Mouse (Mus musculus) layer of hippocampus, adult 9-10 months (tissue): ENCODE measurements around the gene Mms22l.
"Not testable (repeated sequence)": the region's sequence is repeated elsewhere in the genome, so short reads cannot be mapped to it uniquely, and the experiment has no call there.

Experiments
- DNase-seq: peaks from one replicate; pipeline ENCODE4 v3.0.0; 2022; ENCODE audit warnings: low spot score

Gene Mms22l

DNA sequence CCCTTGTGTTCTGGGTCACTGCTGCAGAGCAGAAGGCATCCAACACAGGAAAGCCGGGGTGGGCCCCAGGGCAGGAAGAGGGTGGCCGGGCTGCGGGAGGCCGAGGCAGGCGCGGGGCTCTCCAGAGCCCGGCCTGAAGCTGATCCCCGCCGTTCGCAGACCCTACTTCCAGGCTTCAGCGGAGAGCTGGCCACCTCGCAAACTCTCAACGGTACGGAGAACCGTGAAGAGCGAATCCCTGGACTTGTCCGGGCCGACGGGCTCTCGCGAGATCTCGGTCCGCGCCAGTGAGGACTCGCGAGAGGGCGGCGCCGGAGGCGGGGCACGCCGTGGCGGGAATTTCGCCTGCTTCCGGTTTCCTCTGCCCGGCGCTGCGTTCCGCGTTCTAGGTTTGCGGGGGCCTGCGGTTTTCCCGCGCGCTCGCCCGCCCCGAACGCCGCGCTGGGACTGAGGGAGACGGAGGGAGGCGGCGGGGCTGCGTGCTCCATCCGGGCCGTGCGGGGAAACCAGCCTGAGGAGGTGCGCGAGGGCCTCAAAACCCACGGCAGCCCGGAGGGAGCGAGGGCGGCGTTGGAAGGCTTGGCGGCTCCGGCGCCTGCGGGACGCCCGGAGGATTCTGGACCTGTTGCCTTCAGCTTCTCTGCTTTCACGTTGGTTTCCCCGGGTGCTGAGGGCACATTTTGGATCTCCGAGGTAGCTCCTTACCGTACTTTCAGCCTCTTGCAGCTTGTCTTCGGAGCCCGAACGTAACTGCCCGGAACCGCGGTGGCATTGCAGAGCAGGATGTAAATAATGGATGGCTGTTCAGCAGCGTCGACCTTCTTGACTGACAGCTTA, at the start of gene Mms22l:
TSS of gene Mms22l (plus strand) at position 336 of the 837 bp plus-strand sequence.
- DNase-seq, result peak; percentile 57

DNA sequence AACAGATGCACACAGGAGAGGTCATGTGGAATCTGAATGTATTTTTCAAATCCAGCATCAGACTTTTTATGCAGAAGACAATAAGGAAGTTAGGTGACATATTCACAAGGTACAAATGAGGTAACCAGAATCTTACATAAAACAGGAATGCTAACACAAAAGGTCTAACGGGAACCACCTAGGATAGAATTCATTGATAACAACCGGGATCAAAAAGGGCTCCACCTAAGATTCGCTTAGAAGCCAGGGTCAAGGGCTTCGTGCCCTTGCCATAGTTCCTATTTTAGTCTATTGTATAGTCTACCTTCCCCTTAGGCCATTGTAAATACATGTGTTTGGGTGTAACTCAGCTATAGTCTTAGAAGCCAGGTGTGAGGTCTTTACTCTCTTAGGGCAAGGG, 12.2 kb upstream of the Mms22l start:
- DNase-seq, result not testable (repeated sequence)

DNA sequence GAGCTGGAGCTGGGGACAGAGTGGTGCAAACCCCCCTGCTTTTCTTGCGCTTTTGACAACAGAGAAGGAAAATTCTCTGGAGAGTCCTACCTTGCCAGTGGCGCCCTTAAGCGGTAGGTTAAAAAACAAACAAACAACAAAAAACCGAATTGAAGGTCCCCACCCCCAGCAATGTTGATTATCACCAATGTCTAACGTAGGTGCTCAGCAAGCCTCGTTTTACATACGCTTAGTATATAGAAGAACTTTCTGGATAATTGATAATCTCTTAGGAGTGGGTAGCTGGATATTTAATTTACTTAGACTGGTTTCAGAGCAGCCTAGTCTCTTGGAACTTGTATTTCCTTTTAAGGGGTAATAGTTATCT, 685 bp downstream of the Mms22l start:
- no peak for DNase-seq

DNA sequence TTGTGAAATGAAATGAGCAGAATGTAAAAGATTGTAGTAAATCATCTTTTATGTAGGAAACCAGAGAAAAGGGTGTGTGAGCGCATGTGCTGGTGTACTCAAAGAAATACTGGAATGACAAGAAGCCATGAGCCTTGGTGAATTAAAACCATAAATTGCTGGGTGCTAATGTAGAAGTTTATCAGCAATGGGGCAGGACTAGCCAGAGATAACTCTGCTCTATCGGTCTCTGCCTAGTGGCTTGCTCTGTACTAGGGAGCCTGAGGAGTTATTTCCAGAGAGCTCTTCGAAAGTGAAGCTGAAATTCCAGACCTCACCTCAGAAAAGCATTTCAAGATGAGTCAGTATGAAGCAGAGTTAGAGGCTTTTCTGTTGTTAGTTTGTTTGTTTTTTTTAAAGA, 12.9 kb downstream of the Mms22l start:
- no peak for DNase-seq

DNA sequence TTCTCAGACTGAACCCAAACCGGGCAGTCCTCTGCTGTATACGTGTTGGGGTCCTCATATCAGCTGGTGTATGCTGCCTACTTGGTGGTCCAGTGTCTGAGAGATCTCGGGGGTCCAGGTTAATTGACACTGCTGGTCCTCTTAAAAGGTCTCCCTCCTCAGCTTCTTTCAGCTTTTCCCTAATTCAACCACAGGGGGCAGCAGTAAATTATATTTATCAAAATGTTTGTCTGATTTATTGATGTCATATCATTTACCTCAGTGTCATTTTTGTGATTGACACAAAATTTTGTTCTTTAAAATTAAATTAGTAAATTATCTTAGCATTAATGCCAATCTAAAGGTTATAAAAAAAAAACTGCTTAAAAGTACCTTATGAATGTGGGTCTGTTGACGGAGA, 40.7 kb downstream of the Mms22l start:
- no peak for DNase-seq

DNA sequence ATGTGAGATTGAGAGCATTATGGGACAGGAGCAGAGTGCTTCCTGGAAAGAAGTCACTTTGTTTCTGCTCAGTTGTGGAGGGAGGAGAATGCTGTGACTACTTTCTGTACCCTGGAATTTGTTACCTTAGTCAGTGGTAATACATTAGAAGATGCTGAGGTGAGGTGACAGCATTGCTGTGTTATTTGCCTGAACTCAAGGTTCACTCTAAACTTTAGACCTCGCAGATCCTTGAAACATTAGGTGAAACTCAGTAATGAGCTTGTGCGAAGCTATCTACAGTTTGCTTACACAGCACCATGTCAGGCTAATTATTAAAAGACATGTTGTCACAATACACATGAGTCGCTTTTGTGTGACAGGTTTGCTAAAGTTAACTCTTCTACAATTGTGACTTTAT, 47.2 kb downstream of the Mms22l start:
- no peak for DNase-seq

DNA sequence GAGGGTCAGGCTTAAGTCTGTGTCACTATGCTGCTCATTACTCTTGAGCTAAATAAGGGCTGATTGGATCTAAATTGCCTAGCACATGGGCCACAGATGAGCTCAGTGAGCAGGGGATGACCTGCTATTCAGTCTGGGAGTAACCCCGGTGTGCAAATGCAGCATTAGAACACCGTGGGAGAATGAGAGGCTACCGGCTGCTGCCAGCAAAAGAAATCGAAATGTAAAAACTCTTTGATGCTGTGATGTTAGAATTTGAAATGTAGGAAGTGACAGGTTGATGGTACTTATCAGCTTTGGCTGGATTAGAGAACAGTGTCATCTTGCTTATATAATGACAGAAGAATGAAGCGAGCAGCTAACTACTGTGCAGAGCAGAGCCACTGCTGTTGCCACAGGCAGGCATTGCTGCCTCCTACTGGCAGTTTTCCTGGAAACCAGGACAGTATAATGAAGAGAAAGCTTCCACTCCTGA, 48.5 kb downstream of the Mms22l start:
- peak; percentile 45 for DNase-seq

DNA sequence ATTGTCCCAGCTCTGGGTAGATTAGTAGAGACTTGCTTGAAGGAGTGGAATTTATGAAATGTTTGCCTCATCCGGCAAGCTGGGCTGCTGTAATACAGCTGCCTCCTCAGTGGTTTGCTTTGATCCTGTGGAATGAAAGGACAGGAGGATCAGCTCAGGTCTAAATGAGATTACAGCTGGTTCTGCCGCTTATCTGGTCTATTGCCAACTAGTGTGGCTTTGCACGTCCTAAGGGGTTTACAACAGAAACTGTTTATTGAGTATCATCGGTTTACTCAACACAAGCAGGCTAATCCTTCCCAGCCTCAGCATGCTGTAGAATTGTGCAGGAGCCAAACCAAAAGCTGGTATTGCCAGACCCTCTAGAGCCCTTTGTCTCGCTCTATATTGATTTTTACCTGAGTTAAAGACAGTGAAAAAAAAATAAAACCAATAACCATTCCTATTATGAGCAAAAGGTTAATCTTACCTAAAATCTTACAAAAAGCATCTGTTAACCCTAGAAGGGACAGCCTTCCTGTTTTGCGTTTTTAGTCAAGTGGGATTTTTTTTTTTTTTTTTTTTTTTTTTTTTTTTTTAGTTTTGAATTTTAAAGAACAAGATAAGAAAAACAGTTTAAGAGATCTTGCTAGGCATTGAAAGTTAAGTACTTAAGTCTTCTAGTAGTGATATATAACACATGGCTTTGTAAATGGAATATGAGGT, 60.0 kb downstream of the Mms22l start:
- no peak for DNase-seq

GRCm38 (mm10) chr4:24557149-24557548, 60.9 kb downstream of the Mms22l start:
- no peak for DNase-seq

- no peak for DNase-seq
Observed at GRCm38 (mm10) chr4:24568026-24568425, 71.8 kb downstream of the Mms22l start.

GRCm38 (mm10) chr4:24568989-24569556, 72.8 kb downstream of the Mms22l start:
- no peak for DNase-seq

DNA sequence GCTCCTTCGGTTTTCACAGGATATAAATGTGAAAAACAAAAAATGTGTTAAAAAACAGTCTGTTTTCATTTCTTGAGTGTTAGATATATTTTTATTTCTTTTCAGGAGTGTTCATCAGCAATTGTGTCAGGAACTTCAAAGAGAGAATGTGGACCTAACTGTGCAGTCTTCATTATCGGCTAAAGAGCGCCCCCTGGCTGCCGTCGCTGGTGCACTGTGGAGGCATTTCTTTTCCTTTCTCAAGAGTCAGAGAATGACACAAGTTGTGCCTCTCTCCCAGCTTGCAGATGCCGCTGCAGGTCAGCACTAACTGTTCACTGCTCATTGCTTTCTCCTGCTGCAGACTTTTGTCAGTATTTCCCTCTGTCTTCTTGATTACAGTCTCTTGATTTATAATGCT, 78.0 kb downstream of the Mms22l start:
- peak; percentile 87 for DNase-seq

DNA sequence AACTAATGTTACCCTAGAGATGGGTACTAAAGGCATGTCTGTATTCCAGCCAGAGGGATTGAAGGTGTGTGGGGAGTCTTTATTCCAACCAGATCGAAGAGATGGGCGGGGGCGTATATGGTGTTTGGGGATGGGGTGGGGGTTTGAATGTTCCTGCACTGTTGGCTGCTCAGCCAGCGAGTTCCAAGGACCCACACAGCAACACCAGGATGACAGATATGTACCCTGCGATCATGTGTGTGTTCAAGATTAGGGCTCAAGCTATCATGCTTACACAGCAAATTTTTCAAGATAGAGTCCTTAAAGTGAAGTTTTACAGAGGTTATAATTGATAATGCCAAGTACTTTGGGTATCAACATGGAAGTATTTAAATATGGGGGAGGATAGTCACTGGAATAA, 81.3 kb downstream of the Mms22l start:
- DNase-seq, result no peak

DNA sequence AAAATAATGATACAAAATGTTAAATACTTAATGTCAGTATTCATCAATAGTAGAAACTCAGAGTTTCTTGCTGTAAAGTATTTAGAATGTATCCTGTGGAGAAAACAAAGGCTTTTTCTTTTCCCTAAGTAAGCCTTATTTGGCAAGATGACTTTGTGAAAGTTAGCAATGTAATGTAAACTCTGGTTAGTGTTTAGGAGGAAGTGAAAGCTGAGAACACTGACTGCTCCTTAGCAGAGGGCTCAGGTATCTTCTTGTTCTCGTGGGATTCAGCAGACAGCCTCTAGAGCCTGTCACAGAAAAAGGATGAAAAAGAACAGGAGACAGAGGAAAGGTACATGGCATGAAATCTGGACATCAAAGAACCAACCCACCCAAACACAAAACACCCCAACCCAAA, 86.0 kb downstream of the Mms22l start:
- DNase-seq, result no peak

DNA sequence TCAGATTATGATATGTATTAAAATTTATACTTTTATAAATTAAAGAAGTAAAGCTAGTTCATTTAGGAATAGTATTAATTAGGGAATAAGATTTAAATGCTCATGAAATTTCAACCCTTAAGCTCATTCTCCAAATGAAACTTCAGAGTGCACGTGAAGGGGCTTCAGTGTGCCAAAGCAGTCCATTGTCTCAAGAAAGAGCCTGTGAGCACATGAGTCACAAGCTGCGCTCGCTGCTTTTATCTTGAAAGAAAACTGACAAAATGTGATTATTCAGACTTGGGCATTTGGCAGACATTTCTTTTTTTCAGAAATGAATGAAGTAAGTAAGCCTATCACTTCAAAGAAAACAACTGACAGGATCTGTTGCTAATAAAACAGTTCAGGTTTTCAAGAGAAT, 87.7 kb downstream of the Mms22l start:
- no peak for DNase-seq

- no peak for DNase-seq
Observed at GRCm38 (mm10) chr4:24594824-24595223, 98.6 kb downstream of the Mms22l start.

DNA sequence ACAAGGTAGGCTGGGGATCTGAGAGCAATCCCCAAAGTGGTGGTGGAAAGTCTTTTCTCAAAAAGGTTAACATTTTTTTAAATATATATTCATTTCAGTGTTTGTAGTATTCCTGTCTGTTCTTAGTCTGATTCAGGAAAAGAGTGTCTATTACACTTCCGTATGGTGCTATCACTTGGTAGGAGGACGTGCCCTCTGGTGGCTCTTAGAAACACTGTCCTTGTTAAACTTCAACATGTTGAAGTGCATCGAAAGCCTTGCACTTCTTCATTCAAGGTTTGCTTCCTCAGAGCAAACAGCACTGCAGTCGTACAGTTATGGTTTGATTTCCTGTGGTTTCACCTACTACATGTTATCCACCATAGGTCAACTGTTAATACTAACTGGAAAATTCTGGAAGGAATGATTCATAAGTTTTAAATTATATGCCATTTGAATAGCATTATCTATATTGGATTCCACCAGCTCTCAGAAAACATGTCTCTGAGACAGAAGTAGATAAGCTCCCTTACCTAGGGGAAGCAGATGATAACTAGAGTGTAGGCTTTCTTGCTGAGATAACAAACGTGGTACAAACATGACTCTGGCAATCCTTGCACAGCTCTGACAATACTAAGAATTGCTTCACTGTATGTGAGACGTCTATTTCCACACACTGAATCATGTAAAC, 100.8 kb downstream of the Mms22l start:
- DNase-seq, result no peak

DNA sequence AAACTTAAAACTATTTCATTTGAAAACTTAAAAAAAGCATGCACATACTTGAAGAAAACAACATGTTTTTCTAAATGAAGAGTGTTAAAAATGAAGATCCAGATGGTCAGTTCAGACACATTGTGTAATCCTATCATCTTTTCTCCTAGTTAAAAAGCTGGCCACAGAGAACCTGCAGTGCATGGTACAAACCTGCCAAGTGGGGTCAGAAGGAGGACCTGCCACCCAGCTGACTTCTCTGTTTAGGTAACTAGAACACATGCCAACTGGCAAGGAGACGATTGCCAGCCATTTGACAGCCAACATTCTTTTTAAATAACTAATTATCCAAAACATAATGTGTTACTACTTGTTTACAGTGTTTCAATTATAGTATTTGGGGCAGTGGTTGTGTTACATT, 102.4 kb downstream of the Mms22l start:
- no peak for DNase-seq

DNA sequence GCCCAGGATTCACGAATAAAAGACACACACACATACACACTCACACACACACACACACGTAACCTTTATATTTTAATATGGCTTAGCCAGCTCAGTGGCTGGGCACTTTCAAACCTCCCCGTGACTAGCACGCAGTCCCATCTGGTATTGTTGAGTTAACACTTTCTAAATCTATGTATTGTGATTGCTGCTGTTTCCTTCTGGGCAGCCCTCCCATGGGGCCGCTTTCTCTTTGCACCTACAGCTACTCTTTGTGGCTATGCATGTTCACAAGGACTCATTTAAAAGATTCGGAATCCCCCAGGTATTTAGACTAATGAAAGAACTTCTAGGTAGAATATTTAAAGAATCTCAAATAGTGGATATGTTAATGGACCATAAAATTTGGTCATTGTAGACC, 105.5 kb downstream of the Mms22l start:
- DNase-seq, result no peak

DNA sequence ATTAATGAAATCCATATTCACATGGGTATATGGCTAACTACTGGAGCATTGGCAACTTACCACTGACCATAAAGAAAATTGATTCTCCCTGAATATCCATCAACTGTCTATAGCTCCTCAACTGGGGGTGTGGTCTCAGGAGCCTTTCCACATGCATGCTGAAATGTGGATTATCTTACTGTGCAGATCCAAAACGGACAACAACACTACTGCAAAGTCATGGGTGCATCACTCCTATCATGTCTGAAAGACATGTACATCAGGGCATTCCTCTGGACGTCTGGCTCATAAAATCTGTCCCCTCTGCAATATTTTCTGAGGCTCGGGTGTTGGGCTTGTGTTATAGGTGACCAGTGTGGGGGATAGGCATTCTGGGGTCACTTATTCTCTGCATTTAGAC, 112.8 kb downstream of the Mms22l start:
- no peak for DNase-seq

GRCm38 (mm10) chr4:24609564-24609963, 113.3 kb downstream of the Mms22l start:
- no peak for DNase-seq

- DNase-seq, result no peak
Observed at GRCm38 (mm10) chr4:24620005-24620404, 123.8 kb downstream of the Mms22l start.

GRCm38 (mm10) chr4:24620440-24620839, 124.2 kb downstream of the Mms22l start:
- DNase-seq, result no peak
